Mouse (Mus musculus) liver, adult 10 weeks (tissue): ENCODE measurements around the gene Ifi47. TPM values are rescaled to one million over a fixed set of nuclear protein-coding genes. Genes with fewer than 3 reads are reported as not detected.

Experiments used
- polyA plus RNA-seq: library from polyadenylated mRNA; stranded (reverse); fragments of 350-450 nt; fragmentation: Illumina TruSeq; extraction: RNeasy Lipid Tissue Mini Kit (QIAGEN cat#74804); gene quantifications from one replicate; pipeline ENCODE4 v1.2.3, GENCODE M21; 2014; ENCODE audit warnings: low read depth, low replicate concordance

The Ifi47 gene
- polyA plus RNA-seq, result 51.2 TPM

DNA sequence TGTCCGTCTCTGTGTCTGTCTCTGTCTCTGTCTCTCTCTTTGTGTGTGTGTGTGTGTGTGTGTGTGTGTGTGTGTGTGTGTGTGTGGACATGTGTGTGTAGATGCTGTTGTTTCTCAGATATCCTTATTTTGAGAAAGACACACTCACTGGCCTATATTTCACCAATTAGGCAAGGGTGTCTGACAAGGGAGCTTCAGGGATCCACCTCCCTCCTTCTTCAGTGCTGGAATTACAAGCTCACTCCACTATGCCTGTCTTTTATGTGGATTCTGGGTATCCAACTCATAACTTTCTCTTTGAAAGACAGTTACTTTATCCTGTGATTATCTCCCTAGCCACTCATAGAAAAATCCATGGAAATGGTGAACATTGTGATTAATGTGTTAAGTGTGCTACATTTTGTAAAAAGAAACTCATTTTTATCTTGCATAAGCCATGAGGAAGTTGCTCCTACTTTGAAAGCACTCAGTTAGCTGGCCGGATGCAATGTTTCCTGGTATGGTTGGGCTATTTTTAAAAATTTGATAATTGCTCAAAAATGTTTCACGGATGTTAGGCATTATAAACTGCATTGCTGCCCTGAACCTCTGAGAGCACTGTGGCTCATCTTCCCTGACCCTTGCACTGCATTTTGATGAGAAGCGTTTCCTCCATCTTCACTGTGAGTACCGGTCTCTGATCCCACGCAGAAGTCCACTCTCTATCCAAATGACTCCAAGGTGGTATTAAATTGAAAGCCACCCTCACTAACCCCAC lies at the start of gene Ifi47:
Ifi47 (plus strand) TSS at position 587 of the 757 bp plus-strand sequence.

GRCm38 (mm10) chr11:49051093-49051891 lies 25.1 kb upstream of the Ifi47 start, which contains the start of gene 9930111J21Rik2:
Gene 9930111J21Rik2 (minus strand): TSS chr11:49051242.

DNA sequence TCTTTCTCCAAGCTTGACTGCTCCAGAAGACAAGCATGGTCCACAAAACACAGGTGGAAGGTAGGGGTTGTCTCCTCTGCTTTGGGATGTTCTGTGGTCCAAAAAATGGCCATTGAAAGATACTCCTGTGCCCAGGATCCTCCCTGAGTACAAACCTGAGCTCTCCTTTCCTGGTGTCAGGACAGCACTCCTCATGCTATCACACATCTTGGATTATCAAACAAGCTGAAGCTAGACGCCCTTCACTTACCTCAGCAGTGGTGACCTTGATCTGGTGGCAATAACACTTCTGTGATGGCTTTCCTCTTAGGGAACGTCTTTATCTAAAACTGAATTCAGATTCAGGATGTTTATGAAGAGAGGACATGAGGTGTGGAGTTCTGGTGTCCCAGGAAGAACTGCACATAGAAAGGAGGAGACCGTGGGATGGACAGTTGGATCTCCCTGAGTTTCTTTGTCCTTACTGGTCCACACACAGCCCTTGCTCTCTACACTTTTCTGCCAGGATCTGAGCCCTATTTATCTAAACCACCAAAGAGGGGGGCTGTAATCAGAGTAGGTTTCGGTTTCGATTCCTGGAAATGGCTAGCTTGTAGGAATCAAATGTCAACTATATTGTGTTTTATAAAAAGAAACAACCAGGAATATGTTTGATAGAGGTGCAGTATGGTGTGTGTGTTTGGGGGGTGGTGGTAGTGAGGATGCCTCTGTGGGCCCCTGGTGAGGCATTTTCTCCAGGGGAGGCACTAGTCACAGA lies 12.5 kb upstream of the Ifi47 start, which contains the start of gene Tgtp2:
Tgtp2 (minus strand) TSS at position 494 of the 757 bp plus-strand sequence.

GRCm38 (mm10) chr11:49114774-49115173 lies 38.4 kb downstream of the Ifi47 start, which contains the start of gene Olfr1396:
Gene Olfr1396 (minus strand): TSS chr11:49114874.

DNA sequence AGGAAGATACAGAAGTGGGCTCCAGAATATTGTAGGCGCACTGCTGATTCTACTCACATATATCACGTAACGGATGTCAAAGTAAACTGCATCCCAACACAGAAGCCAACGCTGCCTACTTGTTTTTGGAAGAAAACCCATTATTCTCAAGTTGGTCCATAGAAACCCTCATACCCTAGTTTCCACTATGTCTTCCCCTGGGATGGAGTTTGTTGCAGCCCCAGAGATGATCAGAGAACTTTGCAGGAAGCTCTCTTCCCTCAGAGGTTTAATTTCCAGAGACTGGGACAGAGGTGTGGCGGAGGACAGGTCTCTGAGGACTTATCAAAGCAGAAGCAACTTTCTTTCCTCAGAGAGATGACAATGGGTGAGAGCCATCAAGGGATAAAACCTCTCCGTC lies 65.6 kb downstream of the Ifi47 start, which contains the start of gene Olfr1395:
Olfr1395 (plus strand) TSS at position 301 of the 400 bp plus-strand sequence.

Other genes starting within 250 kb of the Ifi47 start
- gene Gm12184, start 249.9 kb upstream of the Ifi47 start, polyA plus RNA-seq, result 2.9 TPM
- 112 TPM for gene Irgm1, start 204.9 kb upstream of the Ifi47 start, polyA plus RNA-seq
- gene Gm5431, start 174.4 kb upstream of the Ifi47 start, polyA plus RNA-seq, result 1.3 TPM
- 1.6 TPM for gene Psme2b, start 130.4 kb upstream of the Ifi47 start, polyA plus RNA-seq
- gene Olfr56, start 97.7 kb upstream of the Ifi47 start, polyA plus RNA-seq, result 0.79 TPM
- gene 9930111J21Rik1, start 97.2 kb upstream of the Ifi47 start, polyA plus RNA-seq, result 0.29 TPM
- 0.13 TPM for gene Gm12185, start 84.4 kb upstream of the Ifi47 start, polyA plus RNA-seq
- 18.7 TPM for gene Tgtp1, start 82.4 kb upstream of the Ifi47 start, polyA plus RNA-seq
- 3.9 TPM for gene 9930111J21Rik2, start 25.3 kb upstream of the Ifi47 start, polyA plus RNA-seq
- 11.2 TPM for gene Tgtp2, start 12.4 kb upstream of the Ifi47 start, polyA plus RNA-seq
- 0.19 TPM for gene Olfr1396, start 38.3 kb downstream of the Ifi47 start, polyA plus RNA-seq
- not detected for gene Olfr1395, start 65.7 kb downstream of the Ifi47 start, polyA plus RNA-seq
- gene Olfr1394, start 77.8 kb downstream of the Ifi47 start, polyA plus RNA-seq, result not detected
- 5.2 TPM for gene Btnl9, start 110.6 kb downstream of the Ifi47 start, polyA plus RNA-seq
- gene Zfp62, start 126.7 kb downstream of the Ifi47 start, polyA plus RNA-seq, result 38.5 TPM
- gene Mgat1, start 167.6 kb downstream of the Ifi47 start, polyA plus RNA-seq, result 30.2 TPM
- 0.48 TPM for gene Olfr1393, start 201.7 kb downstream of the Ifi47 start, polyA plus RNA-seq
- gene Olfr1392, start 208.7 kb downstream of the Ifi47 start, polyA plus RNA-seq, result not detected
- not detected for gene Olfr10, start 228.2 kb downstream of the Ifi47 start, polyA plus RNA-seq
- not detected for gene Olfr1391, start 246.2 kb downstream of the Ifi47 start, polyA plus RNA-seq